Mouse (Mus musculus): Measurements from ENCODE around the gene Kcna6.

GRCm38 (mm10) chr6:126701196-126701595, 39.3 kb downstream of the Kcna6 start:
- no peak for TF ChIP-seq CTCF (IDR thresholded peaks at IDR 0.05)
- no peak for TF ChIP-seq EP300 (IDR thresholded peaks at IDR 0.05)

Measured in lung, postnatal 0 days (tissue).